ENCODE assay signal across 24 mouse cellular contexts in the genomic region with DNA sequence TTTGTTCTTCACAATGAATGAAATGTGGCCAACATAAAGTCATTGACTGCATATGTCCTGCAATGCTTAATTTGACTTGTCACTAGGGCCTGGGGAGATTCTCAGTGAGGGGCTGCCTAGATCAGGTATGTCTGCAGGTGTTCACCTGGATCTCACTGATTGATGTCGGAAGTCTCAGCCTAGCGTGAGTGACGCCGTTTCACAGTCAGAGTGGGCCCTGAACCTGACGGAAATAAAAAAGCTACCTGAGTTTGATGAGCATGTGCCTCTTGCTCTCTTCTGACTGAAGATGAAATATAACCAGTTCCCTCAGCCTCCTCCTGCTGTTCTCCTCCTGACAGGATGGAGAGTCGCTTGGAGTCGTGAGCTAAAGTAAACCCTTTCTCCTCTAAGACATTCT.
A peak's percentile ranks its signal among the peaks of the same experiment; 100 is the strongest.
DNase-seq lines count a peak whose midpoint lies in the region; ATAC-seq and TF ChIP-seq lines count a peak whose summit lies in the region.
"Had no signal": no experiment of that assay in that cellular context is flagged by ENCODE, and none has a peak within 500 bp of the region (broad histone marks: within the 10 kb centered on the region; RNA-seq: fewer than 3 reads in every experiment).

No protein-coding gene starts in this region.

- ATAC-seq in hindbrain, embryonic 16.5 days = peak; percentile 54
- no peak for ATAC-seq in hindbrain, postnatal 0 days
- ATAC-seq: forebrain, embryonic 14.5 days; forebrain, postnatal 0 days; inflammation-experienced regulatory T-cells, adult 6 months; intestine, embryonic 16.5 days had no signal

- H3K9ac ChIP-seq in hindbrain, embryonic 16.5 days (ENCODE audit: low read depth, low read length) = no peak overlapping the region
- no peak overlapping the region for H3K9ac ChIP-seq in hindbrain, postnatal 0 days (replicated peaks; ENCODE audit: low read length)
- H3K9ac ChIP-seq: embryonic facial prominence, embryonic 12.5 days; embryonic facial prominence, embryonic 15.5 days; forebrain, postnatal 0 days; hindbrain, embryonic 12.5 days; hindbrain, embryonic 15.5 days had no signal

- H3K9me3 ChIP-seq in hindbrain, embryonic 16.5 days (ENCODE audit: control insufficient read depth, low read length) = no peaks in the 10 kb centered on the region
- H3K9me3 ChIP-seq in hindbrain, postnatal 0 days (ENCODE audit: low read length) = no peaks in the 10 kb centered on the region
- H3K9me3 ChIP-seq: embryonic facial prominence, embryonic 12.5 days; embryonic facial prominence, embryonic 15.5 days; G1E; hindbrain, embryonic 12.5 days; hindbrain, embryonic 15.5 days had no signal

- H3K4me3 ChIP-seq in hindbrain, embryonic 16.5 days (ENCODE audit: low read length) = no peak overlapping the region
- no peak overlapping the region for H3K4me3 ChIP-seq in hindbrain, postnatal 0 days (ENCODE audit: low read length)
- H3K4me3 ChIP-seq: embryonic facial prominence, embryonic 12.5 days; embryonic facial prominence, embryonic 15.5 days; gastrocnemius, adult 2 months; hindbrain, embryonic 12.5 days; hindbrain, embryonic 15.5 days had no signal

- 78% methylated on average over 7 of the region's 7 CpGs for WGBS in hindbrain, embryonic 16.5 days
- WGBS in hindbrain, postnatal 0 days = 74% methylated on average over 7 of the region's 7 CpGs

- H3K27me3 ChIP-seq in hindbrain, embryonic 16.5 days (replicated peaks; ENCODE audit: control insufficient read depth, insufficient read depth, low read length) = no peaks in the 10 kb centered on the region
- H3K27me3 ChIP-seq in hindbrain, postnatal 0 days (ENCODE audit: insufficient read depth, low read length) = no peaks in the 10 kb centered on the region
- H3K27me3 ChIP-seq: CH12.LX; embryonic facial prominence, embryonic 12.5 days; embryonic facial prominence, embryonic 15.5 days; hindbrain, embryonic 12.5 days; hindbrain, embryonic 15.5 days had no signal

- H3K27ac ChIP-seq in hindbrain, embryonic 16.5 days (ENCODE audit: low read depth, low read length) = no peak overlapping the region
- no peak overlapping the region for H3K27ac ChIP-seq in hindbrain, postnatal 0 days
- H3K27ac ChIP-seq: embryonic facial prominence, embryonic 12.5 days; embryonic facial prominence, embryonic 15.5 days; gastrocnemius, adult 2 months; hindbrain, embryonic 12.5 days; hindbrain, embryonic 15.5 days had no signal

- no peaks in the 10 kb centered on the region for H3K4me1 ChIP-seq in hindbrain, embryonic 16.5 days (ENCODE audit: control insufficient read depth, insufficient read depth, low read depth, low read length)
- H3K4me1 ChIP-seq in hindbrain, postnatal 0 days (ENCODE audit: insufficient read depth, low read length) = no peaks in the 10 kb centered on the region
- H3K4me1 ChIP-seq: embryonic facial prominence, embryonic 12.5 days; embryonic facial prominence, embryonic 15.5 days; hindbrain, embryonic 12.5 days had no signal

- no peak for TF ChIP-seq CTCF in hindbrain, postnatal 0 days (IDR thresholded peaks at IDR 0.05; ENCODE audit: low read depth)

- no peaks in the 10 kb centered on the region for H3K36me3 ChIP-seq in hindbrain, embryonic 16.5 days (ENCODE audit: control insufficient read depth, insufficient read depth, low read length)
- no peaks in the 10 kb centered on the region for H3K36me3 ChIP-seq in hindbrain, postnatal 0 days (ENCODE audit: insufficient read depth, low read length)
- H3K36me3 ChIP-seq: embryonic facial prominence, embryonic 12.5 days; embryonic facial prominence, embryonic 15.5 days; G1E; hindbrain, embryonic 12.5 days; hindbrain, embryonic 15.5 days had no signal

- peak; percentile 28 for DNase-seq in cerebellum, adult 11 months
- no peak for DNase-seq in cerebellum, postnatal 36 days
- DNase-seq in hindbrain, postnatal 0 days (ENCODE audit: low spot score) = no peak
- DNase-seq in cerebellum, postnatal 25 days = peak; percentile 44 to 62
- no peak for DNase-seq in kidney, adult 8-10 months
- DNase-seq: adrenal gland, adult 2 months; adrenal gland, postnatal 14 days; B cell, adult 2 months; forebrain, postnatal 0 days; gastrocnemius, adult 2 months; gastrocnemius, postnatal 14 days; heart, adult 11 months; kidney, adult 18-20 months had no signal

- H3K4me2 ChIP-seq in hindbrain, embryonic 16.5 days (ENCODE audit: low read length) = no peak overlapping the region
- H3K4me2 ChIP-seq in hindbrain, postnatal 0 days (ENCODE audit: low read depth, low read length) = no peak overlapping the region
- H3K4me2 ChIP-seq: embryonic facial prominence, embryonic 12.5 days; embryonic facial prominence, embryonic 15.5 days; heart, embryonic 11.5 days; hindbrain, embryonic 12.5 days; hindbrain, embryonic 15.5 days had no signal

Comparison
In these comparisons a context has a peak if more than half of its experiments do, and no peak if none do; other contexts are left out.
1. DNase-seq: peak in cerebellum, adult 11 months (single experiment) and cerebellum, postnatal 25 days (2 of 2); none in cerebellum, postnatal 36 days (0 of 2), hindbrain, postnatal 0 days (single experiment) and kidney, adult 8-10 months (0 of 2).